Mouse (Mus musculus) cortical plate, adult 2 months (tissue): ENCODE results near the gene Fam71e2. TPM values are rescaled to one million over a fixed set of nuclear protein-coding genes. Genes with fewer than 3 reads are reported as not detected.
A peak's percentile ranks its signal among the peaks of the same experiment; 100 is the strongest.

ENCODE experiments used
- H3K27ac ChIP-seq: fragments of 200-500 bp; 2 replicates; pipeline ENCODE4 v1.5.1; 2012; ENCODE audit warnings: low read length, control low read depth, inconsistent platforms; ENCODE audit not compliant: insufficient read depth
- H3K4me1 ChIP-seq: fragments of 200-500 bp; 2 replicates; pipeline ENCODE4 v1.6.1; 2011; ENCODE audit warnings: low read length; ENCODE audit not compliant: control insufficient read depth, insufficient read depth
- H3K4me3 ChIP-seq: fragments of 200-500 bp; 2 replicates; pipeline ENCODE4 v1.5.1; 2011; ENCODE audit warnings: mild to moderate bottlenecking, low read length, control low read depth; ENCODE audit not compliant: insufficient read depth
- CTCF ChIP-seq: fragments of 200-500 bp; IDR thresholded peaks from 2 replicates; pipeline ENCODE4 v1.5.1; 2011; ENCODE audit warnings: mild to moderate bottlenecking, control low read depth, low read length; ENCODE audit not compliant: insufficient read depth; ENCODE audit errors: extremely low read depth
- POLR2A ChIP-seq: fragments of 200-500 bp; IDR thresholded peaks from 2 replicates; pipeline ENCODE4 v1.6.1; 2011; ENCODE audit warnings: mild to moderate bottlenecking, low read length, control low read depth; ENCODE audit not compliant: insufficient read depth; ENCODE audit errors: extremely low read depth
- polyA plus RNA-seq: library from polyadenylated mRNA; depleted of rRNA; stranded (reverse); fragments of >200 nt; gene quantifications from 2 replicates; pipeline ENCODE4 v1.2.3, GENCODE M21; 2012

Gene Fam71e2
- polyA plus RNA-seq, 1 experiment: not detected

- no peaks in the 10 kb centered on the region for H3K4me1 ChIP-seq
- TF ChIP-seq CTCF (no peak), POLR2A (no peak)
- H3K27ac ChIP-seq: no peak overlapping the region
- H3K4me3 ChIP-seq: no peak overlapping the region
Observed at GRCm38 (mm10) chr7:4782130-4782529, 11.0 kb upstream of the Fam71e2 start.

- no peak for TF ChIP-seq POLR2A
- TF ChIP-seq CTCF: no peak
- Histone ChIP-seq H3K4me3 (no peak overlapping the region), H3K4me1 (no peaks in the 10 kb centered on the region), H3K27ac (no peak overlapping the region)
Observed at GRCm38 (mm10) chr7:4779921-4780320, 8.8 kb upstream of the Fam71e2 start.

- H3K4me1 ChIP-seq: no peaks in the 10 kb centered on the region
- no peak overlapping the region for H3K4me3 ChIP-seq
- TF ChIP-seq POLR2A (no peak), CTCF (no peak)
- H3K27ac ChIP-seq: no peak overlapping the region
Observed at GRCm38 (mm10) chr7:4777851-4778637, 6.9 kb upstream of the Fam71e2 start.

DNA sequence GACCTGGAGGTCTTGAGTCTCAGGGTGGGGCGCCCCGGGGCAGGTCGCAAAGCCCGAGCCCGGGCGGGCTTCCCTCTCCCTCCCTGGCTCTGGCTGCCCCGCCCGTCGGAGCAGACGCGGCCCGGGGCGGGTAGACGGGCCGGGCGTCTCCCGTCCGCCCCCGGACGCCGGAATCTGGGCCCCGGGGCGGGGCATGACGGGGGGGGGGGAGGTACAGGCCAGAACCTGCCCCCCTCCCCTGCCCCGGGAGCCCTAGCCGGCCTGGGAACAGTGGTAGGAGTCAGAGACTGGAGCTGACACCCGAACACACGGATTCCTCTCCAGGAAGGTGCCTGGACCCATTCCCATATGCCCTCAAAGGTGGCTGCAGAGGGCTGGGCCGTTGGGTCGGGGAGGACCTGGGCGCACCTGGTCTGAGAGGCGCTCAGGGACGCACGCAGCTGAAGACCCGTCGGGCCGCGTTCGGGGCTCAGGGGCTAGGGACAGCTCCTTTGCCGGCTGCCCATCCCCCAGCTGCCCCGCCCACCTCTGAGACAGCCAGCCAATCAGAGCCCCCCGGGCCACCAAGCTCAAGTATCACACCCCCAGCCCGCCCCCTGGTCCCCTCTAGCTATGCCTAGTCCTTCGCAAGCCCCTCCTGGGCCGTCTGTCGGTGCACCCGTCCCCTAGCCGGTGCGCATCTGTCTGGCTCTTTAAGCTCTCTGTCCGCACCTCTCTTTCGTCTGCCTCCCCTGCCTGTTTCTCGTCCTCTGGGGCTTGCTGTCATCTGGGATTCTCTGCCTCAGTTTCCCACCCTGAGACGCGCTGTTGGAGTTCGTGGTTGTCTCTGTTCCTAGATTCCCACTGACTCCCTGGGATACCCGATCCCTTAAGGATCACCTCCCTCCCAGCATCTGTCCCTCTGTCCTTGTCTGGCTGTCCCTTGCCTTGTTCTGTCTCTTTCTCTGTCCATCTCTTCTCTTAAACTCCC is 6.0 kb upstream of the Fam71e2 start:
- no peaks in the 10 kb centered on the region for H3K4me1 ChIP-seq
- H3K27ac ChIP-seq: no peak overlapping the region
- TF ChIP-seq POLR2A (no peak), CTCF (no peak)
- peak overlapping the region; percentile 29; the same call in 1 of the 2 replicates for H3K4me3 ChIP-seq

DNA sequence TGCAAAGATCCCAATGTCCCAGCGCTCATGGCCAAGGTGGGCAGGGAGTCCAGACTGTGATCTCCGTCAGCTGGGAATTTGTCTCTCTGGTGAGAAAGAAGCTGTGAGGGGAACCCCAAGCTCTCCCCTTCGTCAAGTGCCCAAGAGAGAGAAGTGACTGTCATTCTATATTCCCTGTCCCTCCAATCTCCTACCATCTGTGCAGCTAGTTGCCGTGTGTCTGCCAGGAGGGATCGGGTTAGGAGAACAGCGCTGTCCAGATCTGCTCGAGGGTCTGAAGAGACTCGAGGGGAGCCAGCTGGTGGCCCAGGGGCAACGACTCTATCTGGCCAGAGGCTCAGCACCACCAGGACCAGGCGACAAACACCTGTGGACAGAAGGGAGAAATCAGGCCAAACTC is 5.0 kb upstream of the Fam71e2 start:
- Histone ChIP-seq H3K4me3 (no peak overlapping the region), H3K27ac (no peak overlapping the region), H3K4me1 (no peaks in the 10 kb centered on the region)
- no peak for TF ChIP-seq POLR2A
- TF ChIP-seq CTCF: no peak

DNA sequence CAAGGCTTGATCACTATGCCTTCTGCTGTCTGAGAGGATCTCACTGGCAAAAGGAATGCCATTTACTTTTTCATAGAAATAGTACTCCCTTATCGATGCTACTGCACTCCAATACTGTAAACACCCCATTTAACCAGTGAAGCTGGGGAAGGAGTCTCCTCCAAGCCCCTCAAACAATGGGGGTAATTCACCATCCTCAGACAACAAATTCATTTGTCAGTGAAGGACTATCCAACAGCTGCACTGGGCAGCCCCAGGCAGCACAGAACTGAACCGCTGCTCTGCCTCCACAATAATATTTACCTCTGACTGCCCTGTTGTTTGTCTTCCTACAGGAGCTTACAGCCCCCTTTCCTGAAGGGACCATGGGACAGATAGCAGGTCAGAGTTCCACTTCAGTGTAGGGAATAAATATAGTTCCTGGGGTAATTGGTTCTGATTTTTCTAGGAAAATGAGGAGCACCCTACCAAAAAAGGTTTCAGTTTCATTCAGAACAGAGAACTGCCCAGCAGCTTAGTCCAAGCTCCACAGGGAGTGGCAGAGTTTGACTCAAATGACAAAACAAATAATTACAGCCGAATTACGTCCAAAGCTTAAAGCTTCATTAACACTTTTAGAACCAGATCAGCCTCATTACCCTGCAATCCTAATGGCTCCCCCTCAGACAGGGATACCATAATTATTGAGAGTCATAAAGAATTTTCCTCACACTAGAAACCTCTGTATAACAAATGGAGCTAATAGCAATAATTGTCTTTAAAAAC is 6.0 kb downstream of the Fam71e2 start:
- Histone ChIP-seq H3K4me1 (no peaks in the 10 kb centered on the region; the same call in 1 of the 2 replicates), H3K27ac (peak overlapping the region; percentile 65), H3K4me3 (no peak overlapping the region)
- TF ChIP-seq POLR2A (no peak), CTCF (no peak)

- Histone ChIP-seq H3K4me3 (no peak overlapping the region), H3K27ac (no peak overlapping the region), H3K4me1 (no peaks in the 10 kb centered on the region)
- TF ChIP-seq CTCF (no peak), POLR2A (no peak)
Observed at GRCm38 (mm10) chr7:4759670-4760069, 11.4 kb downstream of the Fam71e2 start.

- TF ChIP-seq CTCF: no peak
- no peak for TF ChIP-seq POLR2A
- H3K4me3 ChIP-seq: 0 out of 2 replicates have a peak within 1 kb of the TSS, but pooled peaks have one; percentile 8
- H3K27ac ChIP-seq: no peak within 1 kb of the TSS
- H3K4me1 ChIP-seq: 0 out of 2 replicates have a peak, but pooled peaks cover 1% of the 10 kb centered on the region
Observed at GRCm38 (mm10) chr7:4752821-4753570, 18.1 kb downstream of the Fam71e2 start, which contains the start of gene Cox6b2. Cox6b2 (minus strand) TSS chr7:4753094.
